Mouse (Mus musculus) bone marrow, adult 2 months (tissue): ENCODE measurements around the gene Dnah7a. TPM values are rescaled to one million over a fixed set of nuclear protein-coding genes. Genes with fewer than 3 reads are reported as not detected.
"Not testable (repeated sequence)": the region's sequence is repeated elsewhere in the genome, so short reads cannot be mapped to it uniquely, and the experiment has no call there.

Experiments used
- H3K27ac ChIP-seq: fragments of 200-500 bp; 2 replicates; pipeline ENCODE4 v1.5.1; 2012; ENCODE audit warnings: low read depth, mild to moderate bottlenecking, control low read depth, inconsistent platforms, low read length; ENCODE audit not compliant: control insufficient read depth, poor library complexity, insufficient read depth
- H3K4me1 ChIP-seq: fragments of 200-500 bp; 2 replicates; pipeline ENCODE4 v1.6.1; 2011; ENCODE audit warnings: low read length; ENCODE audit not compliant: control insufficient read depth, insufficient read depth
- H3K4me3 ChIP-seq: fragments of 200-500 bp; replicated peaks from 2 replicates; pipeline ENCODE3; 2011; ENCODE audit warnings: mild to moderate bottlenecking, low read depth, low read length, control low read depth; ENCODE audit not compliant: control insufficient read depth
- CTCF ChIP-seq: fragments of 200-500 bp; IDR thresholded peaks from 2 replicates; pipeline ENCODE4 v1.5.1; 2011; ENCODE audit warnings: low read length, control low read depth; ENCODE audit not compliant: control insufficient read depth, insufficient read depth
- POLR2A ChIP-seq: fragments of 200-500 bp; IDR thresholded peaks from 2 replicates; pipeline ENCODE4 v1.6.1; 2011; ENCODE audit warnings: low read depth, mild to moderate bottlenecking, control low read depth, low read length, borderline replicate concordance; ENCODE audit not compliant: control insufficient read depth
- WGBS: fragments of 180-500 bp; shearing (Covaris S2); methylation state at CpG from one replicate; pipeline ENCODE4 v1.1.7; 2018; 5-methylcytosine and 5-hydroxymethylcytosine counted together
- polyA plus RNA-seq: library from polyadenylated mRNA; stranded (reverse); fragments of >200 nt; gene quantifications from 2 replicates; pipeline ENCODE4 v1.2.4, GENCODE M21; 2011; ENCODE audit warnings: low replicate concordance; ENCODE audit not compliant: missing spikeins, insufficient read depth, insufficient read length

Gene Dnah7a
- polyA plus RNA-seq, 1 experiment = 0.25 TPM

DNA sequence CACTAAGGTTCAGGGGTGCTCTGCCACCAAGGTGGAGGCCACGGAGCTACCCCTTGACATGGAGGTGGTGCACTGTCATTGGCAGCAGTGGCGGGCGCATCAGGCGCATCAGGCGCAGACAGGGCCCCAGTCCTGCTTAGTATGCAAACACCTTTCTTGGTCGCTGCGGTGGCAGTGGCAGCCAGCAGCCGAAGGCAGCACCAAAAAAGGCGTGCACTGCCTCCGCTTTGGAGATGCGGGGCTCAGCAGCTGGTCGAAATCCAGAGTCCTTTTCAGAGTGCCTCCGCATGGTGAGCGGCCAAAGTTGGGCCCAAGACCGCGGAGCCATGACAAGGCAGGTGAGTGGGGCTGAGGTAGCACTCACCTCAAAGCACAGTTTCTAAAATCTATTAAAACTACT lies 93.1 kb downstream of the Dnah7a start:
- H3K4me3 ChIP-seq = no peak overlapping the region
- no peak overlapping the region for H3K27ac ChIP-seq
- 91% methylated on average over 16 of the region's 16 CpGs for WGBS
- TF ChIP-seq CTCF = no peak
- TF ChIP-seq POLR2A = no peak
- no peaks in the 10 kb centered on the region for H3K4me1 ChIP-seq

DNA sequence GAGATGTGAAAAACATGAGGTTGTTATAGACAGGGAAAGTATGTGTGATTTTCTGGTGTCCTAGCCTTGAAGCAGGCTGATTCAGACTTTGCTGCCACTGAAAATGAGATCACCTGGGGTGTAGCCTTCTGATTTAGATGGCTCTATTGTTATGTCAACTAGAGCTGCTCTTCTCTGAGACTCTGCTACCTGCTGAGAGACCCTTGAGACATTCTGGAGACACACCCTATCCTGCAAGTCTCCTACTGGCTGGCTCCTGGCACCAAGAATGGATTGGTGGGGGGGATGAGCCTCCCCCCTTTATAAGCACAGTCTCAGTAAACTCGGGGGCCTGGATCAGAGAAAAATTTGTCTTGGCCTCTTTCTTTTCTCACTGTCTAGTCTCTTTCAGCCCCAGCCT lies 125.3 kb downstream of the Dnah7a start:
- 37% methylated on average over 1 of the region's 1 CpGs for WGBS
- H3K4me3 ChIP-seq, H3K27ac ChIP-seq, H3K4me1 ChIP-seq: not testable (repeated sequence)

DNA sequence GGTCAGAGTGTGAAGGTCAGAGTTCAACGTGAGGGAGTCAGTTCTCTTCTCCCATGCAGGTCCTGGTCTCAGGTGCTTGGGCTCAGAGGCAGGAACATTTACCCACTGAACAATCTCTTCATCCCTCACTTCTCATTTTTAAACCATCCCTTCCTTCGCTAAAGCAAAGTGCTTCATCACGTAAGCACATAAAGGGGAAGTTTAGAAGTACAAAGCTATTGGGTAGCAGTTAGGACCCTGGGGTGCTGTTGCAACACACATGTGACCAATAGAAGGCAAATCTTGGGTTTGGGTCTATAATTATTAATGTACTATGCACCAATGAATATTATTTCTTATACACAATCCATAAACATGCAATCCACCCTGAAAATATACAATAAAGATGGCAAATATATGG lies 148.7 kb downstream of the Dnah7a start:
- not testable (repeated sequence) for H3K4me3 ChIP-seq, H3K4me1 ChIP-seq, H3K27ac ChIP-seq
- 24% methylated on average over 3 of the region's 3 CpGs for WGBS

DNA sequence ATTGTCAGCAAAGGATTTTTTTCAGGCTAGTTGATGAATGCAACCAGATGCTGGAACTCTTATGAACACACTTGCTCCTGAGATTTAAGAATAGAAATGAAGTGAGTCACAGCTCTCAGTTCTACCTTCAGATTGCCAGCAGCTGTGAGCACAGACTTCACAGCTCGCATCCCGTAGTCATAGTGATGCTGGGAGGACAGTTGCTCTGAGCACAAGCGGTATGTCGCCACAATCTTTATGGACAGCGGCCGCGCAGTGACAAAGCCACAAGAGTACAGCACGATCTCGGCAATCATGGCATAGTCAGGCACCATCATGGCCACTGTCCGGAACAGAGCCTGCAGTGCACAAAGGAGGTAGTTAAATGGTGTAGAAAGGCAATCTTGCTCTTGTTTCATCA lies 159.6 kb downstream of the Dnah7a start:
- not testable (repeated sequence) for H3K27ac ChIP-seq
- WGBS = 90% methylated on average over 10 of the region's 10 CpGs

DNA sequence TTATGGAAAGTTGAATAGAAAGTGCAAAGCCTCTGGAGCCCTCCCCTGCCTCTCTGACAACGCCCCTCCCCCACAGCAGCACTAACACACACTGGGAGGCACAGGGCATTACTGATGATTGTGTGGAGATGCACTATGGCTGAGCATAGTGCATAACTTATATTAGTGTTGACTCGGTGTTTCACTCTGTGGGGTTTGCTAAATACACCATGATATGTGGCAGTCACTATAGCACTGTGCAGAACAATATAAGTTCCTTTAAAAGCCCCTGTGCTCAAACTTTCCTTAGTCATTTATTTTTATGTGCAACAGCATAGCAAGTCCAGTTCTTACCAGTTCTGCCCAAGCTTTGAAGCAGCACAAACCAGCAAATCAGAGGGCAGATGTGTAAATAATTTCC lies 168.2 kb downstream of the Dnah7a start:
- not testable (repeated sequence) for H3K4me3 ChIP-seq, H3K27ac ChIP-seq, H3K4me1 ChIP-seq
- 44% methylated on average over 2 of the region's 2 CpGs for WGBS

More for the DNA sequence above, 159.6 kb downstream of the Dnah7a start:
- not testable (repeated sequence) for H3K4me1 ChIP-seq, H3K4me3 ChIP-seq

DNA sequence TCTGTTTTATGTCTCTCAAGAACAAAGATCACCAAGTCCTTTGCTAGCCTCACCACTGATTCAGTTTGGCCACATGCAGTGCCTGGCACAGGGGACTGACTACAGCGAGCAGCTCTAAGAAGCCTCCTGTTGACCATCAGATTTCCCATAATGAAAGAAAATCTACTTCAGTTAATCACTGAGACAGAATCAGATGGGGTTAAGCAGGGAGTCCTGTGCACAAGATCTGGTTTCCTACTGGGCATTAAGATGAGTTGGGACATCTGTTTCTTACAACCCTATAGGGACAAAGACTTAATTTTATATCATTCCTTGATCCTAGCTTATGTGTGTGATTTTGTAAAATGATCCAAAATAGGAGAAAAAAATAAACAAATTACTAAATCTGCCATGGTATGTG lies 171.8 kb downstream of the Dnah7a start:
- 80% methylated on average over 1 of the region's 1 CpGs for WGBS
- H3K27ac ChIP-seq, H3K4me3 ChIP-seq, H3K4me1 ChIP-seq: not testable (repeated sequence)

DNA sequence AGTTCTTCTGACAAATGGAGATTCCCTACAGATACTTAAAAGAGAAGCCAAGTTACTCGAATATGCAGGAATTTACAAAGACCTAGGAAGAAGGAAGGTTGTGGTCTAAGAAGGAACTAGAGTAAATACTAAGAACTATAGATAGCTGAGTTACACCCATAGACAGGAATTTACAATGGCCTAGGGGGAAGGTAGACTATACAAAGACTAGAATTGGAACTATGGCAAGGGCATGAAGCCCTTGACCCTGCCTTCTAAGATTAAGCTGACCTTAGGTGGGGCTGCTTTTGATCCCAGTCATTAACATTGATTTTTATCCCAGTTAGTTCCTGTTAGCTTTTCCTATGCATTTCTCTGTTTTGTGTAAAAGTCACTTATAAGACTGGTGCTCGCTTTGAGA lies 180.6 kb downstream of the Dnah7a start:
- not testable (repeated sequence) for H3K4me1 ChIP-seq, H3K27ac ChIP-seq, H3K4me3 ChIP-seq
- WGBS = 55% methylated on average over 2 of the region's 2 CpGs

DNA sequence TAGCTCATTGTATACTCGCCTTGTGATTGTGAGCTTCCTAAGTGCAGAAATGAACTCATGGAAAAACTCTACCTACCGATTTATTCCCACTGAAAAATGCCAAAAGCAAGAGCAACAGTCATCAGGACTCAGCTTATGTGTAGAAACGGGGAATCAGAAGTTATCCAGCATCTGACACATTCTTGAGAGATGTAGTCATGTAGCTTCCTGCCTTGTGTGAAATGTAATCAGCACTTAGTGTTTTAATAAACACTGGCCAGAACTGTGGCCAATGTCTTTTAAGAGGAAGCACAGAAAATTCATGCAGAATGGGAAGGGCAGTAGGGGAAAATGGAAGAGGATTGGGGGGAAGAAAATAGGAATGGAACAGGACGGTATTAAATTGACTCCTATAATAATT lies 232.9 kb downstream of the Dnah7a start:
- no peak for TF ChIP-seq CTCF
- TF ChIP-seq POLR2A = no peak
- H3K27ac ChIP-seq = no peak overlapping the region
- 70% methylated on average over 4 of the region's 4 CpGs for WGBS

DNA sequence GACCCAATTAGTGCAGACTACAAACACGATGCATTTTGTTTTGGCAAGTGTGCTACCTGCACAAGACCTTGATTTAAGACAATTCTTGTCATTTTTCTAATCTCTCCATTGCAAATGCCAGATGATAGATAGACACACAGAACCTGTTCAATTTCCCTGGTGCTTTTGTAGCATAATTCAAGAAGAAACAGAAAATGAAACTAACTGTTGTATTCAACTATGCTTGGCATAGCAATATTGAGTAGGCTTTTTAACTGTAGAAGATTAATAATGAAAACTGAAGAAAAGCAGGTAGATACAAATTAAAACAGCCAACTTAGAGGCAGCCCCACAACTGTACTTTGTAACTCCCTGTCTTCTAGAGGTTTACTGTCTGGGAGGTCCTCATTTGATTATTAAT lies 234.5 kb downstream of the Dnah7a start:
- not testable (repeated sequence) for H3K27ac ChIP-seq, H3K4me3 ChIP-seq, H3K4me1 ChIP-seq
- 53% methylated on average over 1 of the region's 1 CpGs for WGBS

More for the DNA sequence above, 232.9 kb downstream of the Dnah7a start:
- Histone ChIP-seq H3K4me3 (no peak overlapping the region), H3K4me1 (no peaks in the 10 kb centered on the region)

DNA sequence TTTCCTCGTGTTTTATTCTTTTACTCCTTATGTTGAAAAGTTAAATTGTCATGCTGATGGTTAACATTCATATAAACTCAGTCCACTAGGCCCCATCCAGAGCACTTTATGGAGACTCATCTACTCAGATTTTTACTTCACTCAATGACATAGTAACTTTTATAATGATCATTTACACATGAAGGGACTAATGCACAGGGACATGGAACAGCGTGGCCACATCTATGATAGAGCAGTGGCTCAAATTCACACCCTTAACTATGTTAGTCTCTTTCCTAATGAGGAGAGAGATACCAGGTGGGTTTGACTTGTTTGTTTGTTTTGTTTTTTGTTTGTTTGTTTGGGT lies 239.3 kb downstream of the Dnah7a start:
- Histone ChIP-seq H3K4me1 (no peaks in the 10 kb centered on the region), H3K4me3 (no peak overlapping the region), H3K27ac (no peak overlapping the region)
- TF ChIP-seq POLR2A = no peak
- TF ChIP-seq CTCF = no peak
- WGBS = 76% methylated on average over 2 of the region's 2 CpGs

DNA sequence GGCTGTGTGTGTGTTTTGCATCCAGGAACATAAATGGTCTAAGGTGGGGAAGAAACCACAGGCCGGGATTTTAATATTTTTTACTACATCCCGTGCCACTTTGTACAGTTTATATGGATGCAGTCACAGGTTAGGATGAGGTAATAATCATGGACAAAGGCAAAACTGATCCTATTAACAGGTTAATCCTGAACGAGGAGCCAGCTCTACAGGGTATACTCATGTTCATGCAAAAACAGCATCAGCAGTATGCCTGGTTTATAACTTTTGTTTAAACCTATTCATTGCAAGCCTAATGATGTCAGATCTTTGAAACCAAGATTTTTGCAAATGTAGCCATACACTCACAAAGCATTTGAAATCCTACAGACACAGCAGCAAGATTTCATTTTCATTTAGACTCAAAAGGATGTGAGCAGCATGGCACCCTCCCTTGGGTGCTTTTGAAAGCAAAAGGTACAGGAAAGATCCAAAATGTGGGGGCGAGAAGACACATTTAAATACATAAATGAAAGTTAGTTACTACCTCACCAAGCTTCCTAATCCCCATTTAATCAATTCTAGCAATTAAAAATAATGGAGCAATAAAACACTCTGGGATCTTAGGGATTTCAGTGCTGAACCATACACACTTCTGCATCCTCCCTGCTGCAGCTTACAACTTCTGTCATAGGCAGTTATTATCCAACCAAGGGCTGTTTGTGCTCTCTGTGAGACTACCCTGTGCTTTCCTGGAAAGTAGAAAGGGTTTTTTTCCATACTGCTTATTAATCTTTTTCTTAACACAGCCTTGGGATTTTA lies 239.9 kb downstream of the Dnah7a start:
- H3K4me3 ChIP-seq, H3K27ac ChIP-seq, H3K4me1 ChIP-seq: not testable (repeated sequence)
- 76% methylated on average over 4 of the region's 4 CpGs for WGBS

DNA sequence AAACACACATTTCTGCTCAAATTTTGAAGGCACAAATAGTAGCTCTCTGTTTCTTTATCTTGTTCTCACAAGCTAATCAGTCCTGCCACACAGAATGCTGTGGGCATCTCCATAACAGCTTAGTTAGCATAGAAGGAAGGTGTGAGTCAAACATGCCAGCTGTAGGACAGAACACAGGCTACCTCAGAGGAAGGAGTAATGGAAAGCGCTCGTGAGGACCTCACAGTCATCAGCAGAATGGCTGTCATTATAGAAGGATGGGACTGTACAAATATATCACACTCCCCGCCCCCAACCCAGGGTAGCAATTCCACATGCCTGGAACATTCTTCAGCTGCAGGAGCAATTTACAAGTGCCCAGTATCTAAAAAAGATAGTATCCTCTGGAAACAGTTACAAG lies 267.4 kb downstream of the Dnah7a start:
- not testable (repeated sequence) for H3K27ac ChIP-seq, H3K4me3 ChIP-seq, H3K4me1 ChIP-seq
- WGBS = 72% methylated on average over 3 of the region's 3 CpGs

DNA sequence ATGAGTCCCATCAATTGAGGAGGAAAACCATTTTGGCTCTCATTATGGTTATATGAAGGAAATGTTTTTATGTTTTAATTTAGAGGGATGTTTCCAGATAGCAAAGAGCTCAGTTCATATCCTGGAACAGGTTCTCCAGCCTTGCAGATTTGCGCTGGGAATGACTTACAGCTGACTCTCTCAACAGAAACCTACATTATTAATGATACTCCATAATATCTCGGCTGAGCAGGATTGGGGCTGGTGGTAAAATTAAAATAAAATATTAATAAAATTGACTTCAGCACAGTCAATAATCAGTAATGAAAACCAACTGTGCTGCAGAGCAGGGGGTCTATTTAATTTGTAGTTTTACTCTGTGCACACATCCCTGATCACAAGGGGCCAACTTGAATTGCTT lies 274.2 kb downstream of the Dnah7a start:
- H3K4me1 ChIP-seq, H3K4me3 ChIP-seq, H3K27ac ChIP-seq: not testable (repeated sequence)
- 72% methylated on average over 2 of the region's 2 CpGs for WGBS
